Mouse (Mus musculus) limb, embryonic 11.5 days (tissue): ENCODE measurements at regions not wholly inside any gene's neighbourhood (a gene's known extent, or its start where the extent isn't known, plus 50 kb on each side); places are given as distances from the start of the nearest gene placed in this dataset.

ENCODE experiments used
- ATAC-seq: fragments of 200-750 bp; cut with Nextera tagmentation; 2 replicates; pipeline ENCODE4 v1.8.0; 2017; ENCODE audit warnings: low read depth; ENCODE audit not compliant: insufficient number of reproducible peaks, low FRiP score, low TSS enrichment
- DNase-seq: peaks from one replicate; pipeline ENCODE4 v3.0.0-alpha.2; 2015; ENCODE audit warnings: low spot score
- H3K27ac ChIP-seq: fragments of 300-500 bp; sonication (generic); replicated peaks from 2 replicates; pipeline ENCODE4 v1.5.1; 2014; ENCODE audit warnings: low read depth, mild to moderate bottlenecking, low read length
- H3K27me3 ChIP-seq: fragments of 300-500 bp; sonication (generic); 2 replicates; pipeline ENCODE4 v1.6.1; 2014; ENCODE audit warnings: mild to moderate bottlenecking, low read length, mixed read lengths; ENCODE audit not compliant: control insufficient read depth, insufficient read depth
- H3K36me3 ChIP-seq: fragments of 300-500 bp; sonication (generic); 2 replicates; pipeline ENCODE4 v1.6.1; 2014; ENCODE audit warnings: mild to moderate bottlenecking, low read length, moderate library complexity, mixed read lengths; ENCODE audit not compliant: control insufficient read depth, insufficient read depth
- H3K4me1 ChIP-seq: fragments of 300-500 bp; sonication (generic); 2 replicates; pipeline ENCODE4 v1.6.1; 2014; ENCODE audit warnings: low read length, mixed read lengths; ENCODE audit not compliant: control insufficient read depth, insufficient read depth
- H3K4me2 ChIP-seq: fragments of 300-500 bp; sonication (generic); 2 replicates; pipeline ENCODE4 v1.6.1; 2014; ENCODE audit warnings: low read depth, mild to moderate bottlenecking, moderate library complexity; ENCODE audit not compliant: severe bottlenecking
- H3K4me3 ChIP-seq: fragments of 300-500 bp; sonication (generic); 2 replicates; pipeline ENCODE4 v1.5.1; 2014; ENCODE audit warnings: low read depth, low read length
- H3K9ac ChIP-seq: fragments of 300-500 bp; sonication (generic); 2 replicates; pipeline ENCODE4 v1.6.1; 2014; ENCODE audit warnings: mild to moderate bottlenecking, low read length
- H3K9me3 ChIP-seq: fragments of 300-500 bp; sonication (generic); 2 replicates; pipeline ENCODE4 v1.6.1; 2016; ENCODE audit warnings: low read length; ENCODE audit not compliant: control insufficient read depth
- WGBS: fragments of 180-500 bp; shearing (Covaris S2); extraction: QIAGEN DNeasy Blood & Tissue Kit; methylation state at CpG from one replicate; pipeline ENCODE4 v1.1.7; 2014; 5-methylcytosine and 5-hydroxymethylcytosine counted together

GRCm38 (mm10) chr19:53458770-53459406 lies 68.5 kb upstream of the Smndc1 start:
- H3K27me3 ChIP-seq, result no peaks in the 10 kb centered on the region
- peak; percentile 35 for DNase-seq
- H3K4me2 ChIP-seq, result no peak overlapping the region
- WGBS, result 36% methylated on average over 10 of the region's 10 CpGs
- no peak overlapping the region for H3K4me3 ChIP-seq
- ATAC-seq, result peak; percentile 38; the same call in 1 of the 2 replicates
- H3K9ac ChIP-seq, result no peak overlapping the region
- no peaks in the 10 kb centered on the region for H3K36me3 ChIP-seq
- no peaks in the 10 kb centered on the region for H3K9me3 ChIP-seq
- H3K27ac ChIP-seq, result 0 out of 2 replicates have a peak overlapping the region, but pooled peaks have one; percentile 3
- peaks cover 6% of the 10 kb centered on the region; the same call in 1 of the 2 replicates for H3K4me1 ChIP-seq

- 89% methylated on average over 5 of the region's 5 CpGs for WGBS
- no peak overlapping the region for H3K27ac ChIP-seq
- no peak overlapping the region for H3K4me2 ChIP-seq
- H3K9me3 ChIP-seq, result no peaks in the 10 kb centered on the region
- H3K4me3 ChIP-seq, result no peak overlapping the region
- H3K27me3 ChIP-seq, result no peaks in the 10 kb centered on the region
- peaks cover 15% of the 10 kb centered on the region; the same call in 1 of the 2 replicates for H3K4me1 ChIP-seq
- no peak for ATAC-seq
- H3K36me3 ChIP-seq, result no peaks in the 10 kb centered on the region
- DNase-seq, result no peak
- no peak overlapping the region for H3K9ac ChIP-seq
Observed at GRCm38 (mm10) chr19:53456681-53457080, 66.3 kb upstream of the Smndc1 start.

- ATAC-seq, result no peak
- Histone ChIP-seq H3K9ac (no peak overlapping the region), H3K9me3 (no peaks in the 10 kb centered on the region), H3K27me3 (no peaks in the 10 kb centered on the region), H3K4me3 (no peak overlapping the region), H3K36me3 (no peaks in the 10 kb centered on the region), H3K4me2 (no peak overlapping the region), H3K27ac (no peak overlapping the region), H3K4me1 (peaks cover 15% of the 10 kb centered on the region; the same call in 1 of the 2 replicates)
- no peak for DNase-seq
- 72% methylated on average over 4 of the region's 4 CpGs for WGBS
Observed at GRCm38 (mm10) chr19:53454571-53454970, 64.2 kb upstream of the Smndc1 start.

- ATAC-seq (no peak), DNase-seq (no peak)
- Histone ChIP-seq H3K36me3 (no peaks in the 10 kb centered on the region), H3K9me3 (no peaks in the 10 kb centered on the region), H3K9ac (no peak overlapping the region), H3K27ac (no peak overlapping the region), H3K4me1 (peaks cover 14% of the 10 kb centered on the region; the same call in 1 of the 2 replicates), H3K4me2 (no peak overlapping the region), H3K27me3 (no peaks in the 10 kb centered on the region), H3K4me3 (no peak overlapping the region)
- WGBS, result 59% methylated on average over 3 of the region's 3 CpGs
Observed at GRCm38 (mm10) chr19:53454059-53454458, 63.7 kb upstream of the Smndc1 start.

GRCm38 (mm10) chr19:53453317-53453947 lies 63.1 kb upstream of the Smndc1 start:
- Histone ChIP-seq H3K4me2 (no peak overlapping the region), H3K4me3 (no peak overlapping the region)
- 45% methylated on average over 13 of the region's 13 CpGs for WGBS

GRCm38 (mm10) chr19:53452360-53452759 lies 62.0 kb upstream of the Smndc1 start:
- H3K4me2 ChIP-seq, result no peak overlapping the region
- H3K9ac ChIP-seq, result no peak overlapping the region
- no peak overlapping the region for H3K27ac ChIP-seq
- H3K9me3 ChIP-seq, result no peaks in the 10 kb centered on the region
- DNase-seq, result no peak
- no peak for ATAC-seq
- no peak overlapping the region for H3K4me3 ChIP-seq
- H3K4me1 ChIP-seq, result 0 out of 2 replicates have a peak, but pooled peaks cover 8% of the 10 kb centered on the region
- 44% methylated on average over 3 of the region's 3 CpGs for WGBS
- no peaks in the 10 kb centered on the region for H3K36me3 ChIP-seq
- H3K27me3 ChIP-seq, result no peaks in the 10 kb centered on the region

More at GRCm38 (mm10) chr19:53453317-53453947, 63.1 kb upstream of the Smndc1 start:
- H3K36me3 ChIP-seq, result no peaks in the 10 kb centered on the region
- ATAC-seq (no peak), DNase-seq (no peak)
- H3K27me3 ChIP-seq, result no peaks in the 10 kb centered on the region
- no peak overlapping the region for H3K27ac ChIP-seq
- H3K4me1 ChIP-seq, result 0 out of 2 replicates have a peak, but pooled peaks cover 8% of the 10 kb centered on the region
- H3K9me3 ChIP-seq, result no peaks in the 10 kb centered on the region
- no peak overlapping the region for H3K9ac ChIP-seq

- no peaks in the 10 kb centered on the region for H3K36me3 ChIP-seq
- no peak overlapping the region for H3K4me3 ChIP-seq
- 77% methylated on average over 13 of the region's 13 CpGs for WGBS
- DNase-seq (no peak), ATAC-seq (no peak)
- no peak overlapping the region for H3K4me2 ChIP-seq
- no peaks in the 10 kb centered on the region for H3K9me3 ChIP-seq
- no peaks in the 10 kb centered on the region for H3K27me3 ChIP-seq
- H3K9ac ChIP-seq, result no peak overlapping the region
- H3K27ac ChIP-seq, result no peak overlapping the region
- H3K4me1 ChIP-seq, result 0 out of 2 replicates have a peak, but pooled peaks cover 8% of the 10 kb centered on the region
Observed at GRCm38 (mm10) chr19:53451388-53451922, 61.1 kb upstream of the Smndc1 start.

- H3K9me3 ChIP-seq, result no peaks in the 10 kb centered on the region
- no peaks in the 10 kb centered on the region for H3K36me3 ChIP-seq
- H3K4me2 ChIP-seq, result no peak overlapping the region
- no peak overlapping the region for H3K27ac ChIP-seq
- no peak overlapping the region for H3K4me3 ChIP-seq
- WGBS, result 77% methylated on average over 16 of the region's 17 CpGs
- H3K4me1 ChIP-seq, result 0 out of 2 replicates have a peak, but pooled peaks cover 8% of the 10 kb centered on the region
- DNase-seq, result no peak
- no peak overlapping the region for H3K9ac ChIP-seq
- ATAC-seq, result no peak
- no peaks in the 10 kb centered on the region for H3K27me3 ChIP-seq
Observed at GRCm38 (mm10) chr19:53450624-53451387, 60.4 kb upstream of the Smndc1 start.
